Comparison of ENCODE assay signal across 30 mouse cellular contexts in genomic region chr5:149956931-149957330, GRCm38 (mm10).
DNase-seq lines count a peak whose midpoint lies in the region; ATAC-seq and TF ChIP-seq lines count a peak whose summit lies in the region.
"Had no signal": no experiment of that assay in that cellular context is flagged by ENCODE, and none has a peak within 500 bp of the region (broad histone marks: within the 10 kb centered on the region; RNA-seq: fewer than 3 reads in every experiment).

No protein-coding gene starts in this region.

- WGBS in liver, postnatal 0 days (ENCODE audit: insufficient replicate concordance) = 84% methylated on average over 4 of the region's 4 CpGs

- H3K4me2 ChIP-seq in liver, postnatal 0 days (ENCODE audit: low read depth, low read length) = no peak overlapping the region
- H3K4me2 ChIP-seq: embryonic facial prominence, embryonic 13.5 days; heart, embryonic 13.5 days; hindbrain, embryonic 14.5 days; kidney, embryonic 15.5 days; liver, embryonic 13.5 days; midbrain, embryonic 15.5 days; neural tube, embryonic 15.5 days had no signal

- peak; percentile 1 to 2 for DNase-seq in urinary bladder, adult 18-20 months (ENCODE audit: low spot score in 2 of 2)
- no peak for DNase-seq in urinary bladder, postnatal 14 days (ENCODE audit: low spot score)
- peak; percentile 52 for DNase-seq in adrenal gland, postnatal 10 days
- DNase-seq in brain, embryonic 14.5 days (ENCODE audit: low read depth) = peak; percentile 1
- no peak for DNase-seq in thymus, postnatal 14 days
- DNase-seq in liver, postnatal 0 days = no peak
- DNase-seq: cerebellum, adult 11-12 months; cerebellum, adult 9-11 months; gastrocnemius, adult 2 months; gastrocnemius, postnatal 36 days; heart, adult 2 months; heart, postnatal 10 days; kidney, adult 18-20 months; kidney, postnatal 25 days; left cerebral cortex, postnatal 4 days; liver, embryonic 13.5 days; lung, adult 2 months; lung, postnatal 10 days had no signal

- no peak overlapping the region for H3K4me3 ChIP-seq in liver, postnatal 0 days (ENCODE audit: low read depth, low read length)
- H3K4me3 ChIP-seq: embryonic facial prominence, embryonic 13.5 days; erythroblast, embryonic 14.5 days; gastrocnemius, adult 2 months; heart, adult 2 months; heart, embryonic 13.5 days; kidney, embryonic 15.5 days; liver, embryonic 13.5 days; midbrain, embryonic 10.5 days; midbrain, embryonic 15.5 days; neural tube, embryonic 15.5 days had no signal

- H3K4me1 ChIP-seq in liver, postnatal 0 days (ENCODE audit: insufficient read depth) = no peaks in the 10 kb centered on the region
- H3K4me1 ChIP-seq: embryonic facial prominence, embryonic 13.5 days; liver, embryonic 13.5 days; midbrain, embryonic 10.5 days; midbrain, embryonic 15.5 days; neural tube, embryonic 15.5 days had no signal

- no peak for TF ChIP-seq EP300 in liver, postnatal 0 days (IDR thresholded peaks at IDR 0.05; ENCODE audit: low read depth)

- no peaks in the 10 kb centered on the region for H3K36me3 ChIP-seq in liver, postnatal 0 days (replicated peaks; ENCODE audit: insufficient read depth, low read length)
- H3K36me3 ChIP-seq: embryonic facial prominence, embryonic 13.5 days; heart, embryonic 13.5 days; kidney, embryonic 15.5 days; liver, embryonic 13.5 days; midbrain, embryonic 10.5 days; midbrain, embryonic 15.5 days; neural tube, embryonic 15.5 days had no signal

- H3K9me3 ChIP-seq in liver, postnatal 0 days (ENCODE audit: low read length) = no peaks in the 10 kb centered on the region; the same call in 1 of the 2 replicates
- H3K9me3 ChIP-seq: embryonic facial prominence, embryonic 13.5 days; heart, embryonic 13.5 days; kidney, embryonic 15.5 days; liver, embryonic 13.5 days; midbrain, embryonic 10.5 days; midbrain, embryonic 15.5 days; neural tube, embryonic 15.5 days had no signal

- H3K9ac ChIP-seq in liver, postnatal 0 days (replicated peaks) = no peak overlapping the region
- H3K9ac ChIP-seq: embryonic facial prominence, embryonic 13.5 days; heart, embryonic 13.5 days; hindbrain, embryonic 14.5 days; kidney, embryonic 15.5 days; liver, embryonic 13.5 days; midbrain, embryonic 15.5 days; neural tube, embryonic 15.5 days had no signal

- no peaks in the 10 kb centered on the region for H3K27me3 ChIP-seq in liver, postnatal 0 days (ENCODE audit: insufficient read depth, low read length)
- H3K27me3 ChIP-seq: embryonic facial prominence, embryonic 13.5 days; heart, embryonic 13.5 days; kidney, embryonic 15.5 days; liver, embryonic 13.5 days; midbrain, embryonic 15.5 days; neural tube, embryonic 15.5 days had no signal

- no peak overlapping the region for H3K27ac ChIP-seq in liver, postnatal 0 days (ENCODE audit: low read depth)
- H3K27ac ChIP-seq: embryonic facial prominence, embryonic 13.5 days; gastrocnemius, adult 2 months; heart, adult 2 months; heart, embryonic 13.5 days; hindbrain, embryonic 14.5 days; kidney, embryonic 15.5 days; liver, embryonic 13.5 days; midbrain, embryonic 10.5 days; midbrain, embryonic 15.5 days; neural tube, embryonic 15.5 days had no signal

- no peak for ATAC-seq in megakaryocyte-erythroid progenitor cell, adult 5-6 weeks (replicated peaks; ENCODE audit: low FRiP score, low TSS enrichment, poor library complexity, severe bottlenecking)
- ATAC-seq in liver, postnatal 0 days = no peak
- ATAC-seq: activated CD4-positive, CD25-positive, alpha-beta regulatory T cell, adult 4 months; forebrain, embryonic 16.5 days; inflammation-experienced regulatory T-cells, adult 6 months; midbrain, embryonic 15.5 days had no signal

- TF ChIP-seq CTCF in brain, embryonic 14.5 days (IDR thresholded peaks at IDR 0.05; ENCODE audit: borderline replicate concordance, extremely low read depth, insufficient read depth, insufficient read length) = no peak
- TF ChIP-seq CTCF in liver, postnatal 0 days (IDR thresholded peaks at IDR 0.05; ENCODE audit: low read depth) = no peak

- TF ChIP-seq POLR2A in brain, embryonic 14.5 days (IDR thresholded peaks at IDR 0.05; ENCODE audit: borderline replicate concordance, extremely low read depth, insufficient read depth, insufficient read length, poor library complexity, severe bottlenecking) = no peak

Comparison
In these comparisons a context has a peak if more than half of its experiments do, and no peak if none do; other contexts are left out.
1. DNase-seq: peak in urinary bladder, adult 18-20 months (2 of 2), adrenal gland, postnatal 10 days (single experiment) and brain, embryonic 14.5 days (single experiment); none in urinary bladder, postnatal 14 days (single experiment), thymus, postnatal 14 days (single experiment) and liver, postnatal 0 days (single experiment).